Mouse (Mus musculus) lung, postnatal 25 days (tissue): ENCODE results near the gene Gm49394.

ENCODE experiments used
- DNase-seq: peaks from one replicate; pipeline ENCODE4 v3.0.0; 2022; ENCODE audit warnings: low spot score

Gene Gm49394

DNA sequence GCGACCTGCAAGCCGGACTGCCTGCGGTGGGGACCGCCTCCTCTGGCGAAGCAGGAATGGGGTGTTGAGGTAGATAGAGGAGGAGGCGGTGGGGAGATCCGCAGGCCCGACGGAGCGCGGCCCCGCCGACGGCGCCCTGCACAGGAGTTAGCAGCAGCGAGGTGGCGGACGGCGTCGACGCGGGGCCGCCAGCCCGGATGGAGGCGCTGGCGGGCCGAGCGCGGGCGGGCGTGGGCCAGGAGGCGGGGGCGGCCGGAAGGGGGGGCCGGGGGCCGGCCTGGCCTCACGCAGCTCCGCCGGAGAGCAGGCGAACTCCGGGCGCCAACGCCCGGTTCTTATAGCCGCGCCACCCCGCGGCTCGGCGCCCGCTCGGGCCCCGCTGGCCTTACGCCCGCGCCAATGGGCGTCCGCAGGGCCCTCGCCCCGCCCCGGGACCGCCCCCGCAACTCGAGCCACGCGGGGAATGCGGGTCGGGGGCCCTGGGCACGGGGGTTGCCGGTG lies 10.5 kb downstream of the Gm49394 start:
- no peak for DNase-seq

DNA sequence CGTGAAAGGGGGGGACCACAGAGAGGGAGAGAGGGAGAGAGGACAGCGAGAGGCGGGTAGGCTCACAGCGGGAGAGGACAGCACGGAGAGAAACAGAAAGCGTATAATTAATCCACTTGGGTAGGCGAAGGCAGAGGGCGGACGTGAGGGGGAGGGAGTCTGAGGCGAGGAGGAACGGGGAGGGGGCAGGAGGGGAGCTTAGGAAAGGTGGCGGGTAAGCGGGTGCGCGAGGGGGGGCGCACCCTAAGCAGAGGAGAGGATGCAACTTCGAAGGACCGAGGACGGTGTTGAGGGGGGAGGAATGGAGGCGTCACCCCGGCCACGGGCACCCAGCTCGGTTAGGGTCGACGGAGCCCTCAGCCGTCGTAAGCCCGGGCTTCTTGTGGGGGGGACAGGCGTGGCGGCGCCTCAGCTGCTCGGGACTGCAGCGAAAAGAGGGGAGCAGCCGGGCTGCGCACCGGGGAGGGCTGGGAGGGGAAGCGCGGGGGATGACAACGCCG lies 11.0 kb downstream of the Gm49394 start:
- no peak for DNase-seq

DNA sequence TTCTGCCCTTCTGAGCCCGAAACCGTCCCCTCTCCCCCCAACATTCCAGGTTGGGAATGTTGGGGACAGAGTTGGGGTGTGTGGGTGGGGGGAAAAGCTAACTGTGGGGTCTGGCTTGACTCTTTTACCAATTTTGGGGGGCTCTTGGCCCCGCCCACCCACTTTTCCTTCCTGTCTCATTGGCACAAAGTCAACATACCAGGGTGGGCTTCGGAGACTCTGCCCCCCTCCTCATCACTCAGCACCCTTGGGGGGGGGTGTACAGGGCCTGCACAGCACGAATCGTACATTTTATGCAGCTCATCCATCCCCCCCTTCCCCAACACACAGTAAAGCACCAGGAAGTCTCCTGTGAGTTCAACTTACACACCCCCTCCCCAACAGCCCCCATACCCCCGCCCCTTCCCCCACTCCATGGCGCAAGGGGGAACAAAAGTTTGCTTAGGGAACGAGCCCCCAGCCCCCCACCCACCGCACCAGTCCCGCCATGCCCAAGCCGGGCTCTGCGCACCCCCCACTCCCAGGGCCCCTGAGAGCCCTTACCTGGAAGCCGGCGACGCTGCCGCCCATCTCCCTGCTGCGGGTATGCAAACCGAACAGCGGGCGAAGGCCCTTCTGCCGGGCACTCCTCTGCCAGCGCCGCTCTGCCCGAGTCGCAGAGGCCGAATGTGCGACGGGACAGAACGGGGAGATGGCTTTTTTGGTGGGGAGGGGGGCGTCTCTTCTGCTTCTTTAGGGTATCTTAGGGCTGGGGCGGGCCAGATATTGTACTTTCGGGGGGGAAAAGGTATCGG lies 11.7 kb downstream of the Gm49394 start:
- no peak for DNase-seq

DNA sequence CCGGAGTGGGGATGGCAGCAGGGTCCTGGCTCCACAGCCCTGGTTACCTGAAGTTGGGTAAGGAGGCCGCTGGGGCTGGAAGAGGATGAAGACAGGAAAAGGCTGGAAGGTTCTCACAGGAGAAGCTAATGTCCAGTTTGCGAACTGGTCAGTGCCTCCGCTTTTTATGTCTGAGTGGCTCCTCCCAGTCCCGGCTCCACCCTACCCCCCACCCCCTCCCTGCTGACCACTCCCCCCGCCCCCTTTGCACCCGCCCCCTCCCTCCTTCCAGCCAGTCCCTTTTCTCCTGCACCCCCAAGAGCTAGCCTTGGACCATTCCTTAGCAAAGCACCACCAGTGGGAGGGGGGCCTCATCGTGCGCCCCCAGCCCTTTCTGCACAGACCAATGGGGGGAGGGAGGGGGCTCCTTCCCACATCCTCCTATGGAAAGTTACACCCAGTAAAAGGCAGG lies 12.4 kb downstream of the Gm49394 start:
- DNase-seq: no peak

DNA sequence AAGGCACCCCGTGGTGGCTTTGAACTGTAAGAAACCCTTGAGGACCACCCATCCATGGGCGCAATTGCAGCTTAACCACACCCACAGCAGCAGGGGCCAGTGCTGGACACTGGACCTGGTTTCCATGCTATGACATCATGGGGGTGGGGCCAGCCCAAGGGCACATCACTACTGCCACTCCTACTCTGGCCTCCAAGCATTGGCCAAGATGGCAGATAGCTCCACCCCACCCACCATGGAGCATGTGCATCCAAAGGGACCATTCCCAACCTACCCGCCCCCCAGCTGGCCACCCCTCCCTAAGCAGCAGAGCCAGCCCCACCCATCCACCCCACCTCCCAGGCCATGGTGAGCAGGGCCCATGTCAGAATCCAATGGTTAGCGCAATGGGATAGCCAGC lies 13.7 kb downstream of the Gm49394 start:
- DNase-seq: no peak

DNA sequence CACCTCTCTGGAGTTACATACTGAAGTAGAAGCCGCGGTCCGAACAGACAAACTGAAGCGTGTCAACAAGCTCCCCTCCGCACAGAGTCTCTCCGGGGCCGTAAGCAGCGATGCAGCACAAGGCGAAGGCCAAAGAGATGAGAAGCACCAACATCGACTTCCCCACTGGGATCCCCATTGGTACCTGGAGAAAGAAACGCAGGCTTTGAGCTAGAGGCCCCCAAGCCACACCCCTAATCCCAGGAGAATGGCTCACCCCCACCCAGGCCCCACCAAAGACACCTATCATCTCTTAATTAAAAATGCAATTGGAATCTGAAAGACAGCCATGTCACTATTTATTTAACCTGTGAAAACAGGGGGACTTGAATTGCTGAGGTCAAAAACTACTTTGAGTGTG lies 14.1 kb downstream of the Gm49394 start:
- DNase-seq: no peak

DNA sequence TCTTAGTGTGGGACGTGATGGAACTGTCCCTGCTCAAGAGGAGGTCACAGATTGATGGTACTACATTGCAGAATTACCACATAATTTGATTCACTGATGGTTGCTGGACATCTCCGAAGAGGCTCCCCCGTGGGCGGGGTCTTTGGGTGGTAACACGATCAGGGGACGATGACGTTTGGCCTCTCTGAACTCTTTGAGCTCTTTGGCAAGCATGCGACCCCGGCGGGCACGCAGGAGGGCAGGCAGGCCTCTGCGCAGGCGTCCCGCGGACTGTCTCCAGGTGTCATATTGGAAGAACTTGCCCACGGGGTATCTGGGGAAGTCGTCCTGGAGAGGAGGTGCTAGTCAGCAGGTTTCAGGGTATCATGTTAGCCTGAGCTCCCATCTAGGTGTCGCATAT lies 16.0 kb downstream of the Gm49394 start:
- no peak for DNase-seq

DNA sequence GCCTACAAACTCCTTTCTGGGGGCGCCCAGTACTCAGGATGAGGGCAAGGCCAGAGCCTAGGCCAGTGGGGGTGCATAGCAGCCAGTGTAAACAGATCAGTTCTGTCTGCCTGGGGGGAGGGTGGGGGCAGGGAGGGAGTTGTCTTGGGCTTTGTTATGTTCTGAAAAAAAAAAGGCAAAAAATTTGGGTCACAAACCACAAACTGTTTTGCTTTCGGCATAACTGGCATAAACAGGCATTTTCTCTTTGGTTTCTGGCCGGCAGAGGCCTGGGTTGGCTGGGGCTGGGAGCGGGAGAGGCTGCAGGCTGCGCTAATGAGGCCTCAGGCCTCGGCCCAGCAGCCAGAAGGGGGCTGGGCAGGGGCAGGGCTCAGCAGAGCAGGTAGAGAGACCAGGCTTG lies 23.1 kb downstream of the Gm49394 start:
- no peak for DNase-seq

DNA sequence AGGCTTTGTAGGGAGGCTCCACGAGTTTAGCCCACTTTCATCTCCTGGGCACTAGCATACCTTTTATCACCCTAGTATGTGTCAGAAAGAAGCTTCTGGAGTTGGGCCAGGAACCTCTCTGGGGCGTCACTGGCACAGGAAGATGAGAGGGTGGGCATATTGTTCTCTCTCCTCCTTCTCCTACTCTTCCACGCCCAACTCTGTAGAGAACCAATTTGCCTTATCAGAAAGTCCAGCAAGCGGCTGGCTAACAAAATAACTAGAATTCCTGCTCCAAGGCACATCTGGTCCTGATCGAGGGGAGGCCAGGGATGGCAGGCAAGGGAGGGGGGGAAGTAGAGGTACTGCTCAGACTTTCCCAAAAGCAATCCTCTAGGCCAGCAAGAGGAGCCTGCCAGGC lies 24.7 kb downstream of the Gm49394 start:
- DNase-seq: no peak

DNA sequence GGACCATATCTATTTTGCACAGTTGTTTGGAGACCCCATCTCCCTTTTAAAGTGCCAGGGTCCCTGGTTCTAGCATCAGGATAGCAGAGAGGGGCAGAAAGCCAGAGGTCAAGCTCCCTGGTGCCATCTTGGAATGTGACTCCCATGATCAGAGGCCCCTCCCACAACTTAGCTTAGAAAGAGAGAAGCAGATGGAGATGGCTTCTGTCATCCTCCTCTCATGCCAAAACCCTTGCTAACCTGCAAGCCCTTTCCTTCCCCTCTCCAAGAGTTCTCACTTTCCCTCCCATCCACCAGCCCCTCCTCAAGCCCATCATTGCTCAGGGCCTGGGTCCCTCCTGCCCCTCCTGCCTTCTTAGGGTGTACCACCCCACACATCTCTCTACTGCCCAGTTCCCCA lies 33.6 kb downstream of the Gm49394 start:
- no peak for DNase-seq

DNA sequence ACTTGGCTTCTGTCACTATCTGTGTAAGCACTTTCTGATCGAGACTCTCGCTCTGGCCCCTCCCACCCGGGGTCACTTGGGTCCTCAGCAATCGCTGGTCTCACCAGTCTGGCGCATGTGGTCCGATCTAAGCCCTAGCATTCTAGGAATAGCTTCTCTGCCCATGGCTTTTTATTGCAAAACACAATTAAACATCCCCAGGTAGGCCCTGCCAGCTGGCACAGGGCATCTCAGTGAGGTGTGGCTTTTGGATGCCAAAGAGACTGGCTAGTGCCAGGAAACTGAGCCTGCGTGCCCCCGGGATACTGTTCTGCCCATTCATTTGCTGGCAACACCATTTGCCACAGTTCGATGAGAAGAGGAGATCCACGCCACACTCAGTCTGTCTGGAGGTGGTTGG lies 39.1 kb downstream of the Gm49394 start:
- DNase-seq: no peak

DNA sequence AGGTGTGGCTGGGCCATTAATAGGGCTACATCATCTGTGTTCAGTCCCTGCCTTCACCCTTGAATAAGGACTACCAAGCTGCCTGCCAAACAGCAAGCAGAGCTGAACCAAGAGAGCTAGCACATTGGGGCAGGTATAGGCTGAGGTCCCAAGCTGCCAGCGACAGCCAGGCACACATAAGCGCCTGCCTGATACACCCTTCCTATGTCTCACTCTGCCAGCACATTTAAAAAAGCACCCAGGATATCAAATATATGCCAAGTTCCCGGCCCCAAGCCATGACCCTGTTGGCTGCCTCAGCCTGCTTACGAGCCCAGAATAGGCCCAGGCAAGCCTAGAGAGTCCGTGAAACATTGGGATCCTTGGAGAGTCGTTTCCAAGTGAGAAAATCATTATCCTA lies 39.9 kb downstream of the Gm49394 start:
- DNase-seq: no peak

DNA sequence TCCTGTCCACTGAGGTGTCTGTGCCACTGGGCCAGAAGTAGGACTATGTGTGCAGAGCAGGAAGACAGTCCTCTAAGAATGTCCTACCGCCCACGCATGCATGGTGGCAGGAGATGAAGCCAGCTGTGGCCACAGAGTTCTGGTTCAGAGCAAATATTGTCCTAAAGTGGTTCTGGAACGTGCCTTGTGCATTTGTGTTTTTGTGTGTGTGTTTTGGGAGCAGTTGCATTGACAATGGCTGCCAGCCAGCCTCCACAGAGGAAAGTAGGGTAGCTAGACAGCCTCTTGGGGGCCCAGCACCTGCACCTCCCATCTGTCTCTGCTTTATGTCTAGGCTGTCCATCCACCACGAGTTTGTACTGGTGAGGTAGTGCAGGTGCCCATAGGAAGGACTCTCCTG lies 47.6 kb downstream of the Gm49394 start:
- no peak for DNase-seq

DNA sequence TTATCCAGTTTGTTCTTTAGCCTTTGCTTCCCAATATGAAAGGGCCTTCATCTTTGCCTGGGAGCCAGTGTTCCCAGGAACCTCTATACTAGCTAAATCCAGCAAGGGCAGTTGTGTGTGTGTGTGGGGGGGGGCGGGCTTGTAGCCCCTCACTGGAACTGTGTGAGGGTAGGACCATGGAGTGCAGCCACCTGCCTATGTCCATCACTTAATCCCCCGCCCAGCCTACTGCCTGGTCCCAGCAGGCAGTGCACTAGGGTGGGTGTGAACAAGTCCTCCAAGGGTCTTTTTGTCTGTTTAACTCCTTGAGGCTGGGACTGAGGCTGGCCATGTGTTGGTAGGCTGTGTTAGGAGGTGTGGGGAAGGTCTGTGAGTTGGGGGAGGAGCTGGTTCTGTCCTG lies 56.7 kb downstream of the Gm49394 start:
- DNase-seq: no peak

DNA sequence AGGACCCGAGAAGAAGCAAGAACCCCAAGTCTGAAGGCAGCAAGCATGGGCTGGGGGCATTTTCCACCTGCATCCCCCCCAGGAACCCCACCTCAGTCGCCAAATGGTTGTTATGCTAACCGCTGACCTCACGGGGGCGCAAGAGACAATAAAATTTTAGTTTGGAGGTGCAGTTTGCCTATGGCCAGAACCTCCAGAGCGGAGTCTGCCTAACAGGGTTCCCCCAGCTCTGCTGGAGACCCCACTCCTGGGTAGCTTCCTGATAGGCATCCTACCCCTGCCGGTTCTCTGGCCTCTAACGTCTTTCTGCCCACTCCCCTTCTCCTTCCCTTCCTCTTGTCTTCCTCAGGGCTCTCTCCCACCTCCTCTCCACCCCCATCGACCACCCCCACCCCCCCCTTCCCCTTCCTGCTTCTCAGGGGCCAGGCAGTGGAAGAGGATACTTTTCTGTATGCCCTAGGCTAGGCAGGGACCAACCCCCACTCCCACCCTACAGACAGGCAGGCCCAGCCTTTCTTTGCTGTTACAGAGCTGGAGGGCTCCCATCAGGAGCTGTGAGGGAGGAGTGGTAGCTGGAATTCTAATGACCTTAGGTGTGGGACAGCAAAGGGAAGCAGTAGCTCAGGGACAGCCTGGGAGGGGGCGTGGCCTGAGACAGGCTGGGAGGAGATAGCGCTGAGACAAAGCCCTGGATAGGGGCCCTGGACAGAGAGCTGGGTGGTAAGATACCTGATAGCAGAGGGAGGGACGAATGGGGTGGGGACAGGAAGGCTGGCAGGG lies 58.9 kb downstream of the Gm49394 start:
- peak; percentile 21 for DNase-seq

DNA sequence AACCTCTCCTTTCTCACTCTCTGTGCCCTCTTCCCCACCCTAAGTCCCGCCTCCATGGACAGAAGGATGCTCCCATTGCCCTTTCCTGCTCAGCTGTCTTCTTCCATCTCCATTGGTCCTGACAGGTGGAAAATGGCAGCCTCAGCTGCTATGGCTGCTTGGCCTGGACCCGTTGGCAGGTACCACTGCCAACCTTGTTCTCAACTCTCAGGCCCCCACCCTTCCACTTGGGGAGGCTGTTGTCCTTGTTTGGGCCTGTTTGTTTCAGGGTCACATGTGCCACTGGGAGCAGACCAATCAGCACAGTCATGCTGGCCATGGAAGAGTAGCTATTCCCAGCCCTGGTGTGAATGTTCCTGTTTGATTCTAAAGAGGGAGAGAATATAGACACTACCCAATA lies 68.8 kb downstream of the Gm49394 start:
- DNase-seq: no peak
